Mouse (Mus musculus) stomach, embryonic 15.5 days (tissue): ENCODE data around the gene Pum1. TPM values are rescaled to one million over a fixed set of nuclear protein-coding genes. Genes with fewer than 3 reads are reported as not detected.

Experiments
- ATAC-seq: fragments of 200-750 bp; cut with Nextera tagmentation; 2 replicates; pipeline ENCODE4 v1.8.0; 2017; ENCODE audit warnings: low read depth, moderate number of reproducible peaks, moderate TSS enrichment; ENCODE audit not compliant: insufficient read depth, low FRiP score
- H3K27ac ChIP-seq: fragments of 300-500 bp; sonication (generic); 2 replicates; pipeline ENCODE4 v1.5.1; 2015; ENCODE audit warnings: mild to moderate bottlenecking, inconsistent platforms
- H3K27me3 ChIP-seq: fragments of 300-500 bp; sonication (generic); replicated peaks from 2 replicates; pipeline ENCODE4 v1.6.1; 2015; ENCODE audit warnings: inconsistent platforms
- H3K36me3 ChIP-seq: fragments of 300-500 bp; sonication (generic); 2 replicates; pipeline ENCODE4 v1.6.1; 2015; ENCODE audit warnings: inconsistent platforms
- H3K4me1 ChIP-seq: fragments of 300-500 bp; sonication (generic); 2 replicates; pipeline ENCODE4 v1.6.1; 2015; ENCODE audit warnings: inconsistent platforms
- H3K4me2 ChIP-seq: fragments of 300-500 bp; sonication (generic); 2 replicates; pipeline ENCODE4 v1.6.1; 2015; ENCODE audit warnings: mild to moderate bottlenecking, inconsistent platforms
- H3K4me3 ChIP-seq: fragments of 300-500 bp; sonication (generic); replicated peaks from 2 replicates; pipeline ENCODE4 v1.5.1; 2015; ENCODE audit warnings: inconsistent platforms
- H3K9ac ChIP-seq: fragments of 300-500 bp; sonication (generic); 2 replicates; pipeline ENCODE4 v1.6.1; 2015; ENCODE audit warnings: inconsistent platforms
- H3K9me3 ChIP-seq: fragments of 300-500 bp; sonication (generic); 2 replicates; pipeline ENCODE4 v1.6.1; 2016; ENCODE audit warnings: inconsistent platforms
- WGBS: fragments of 180-500 bp; shearing (Covaris S2); methylation state at CpG from one replicate; pipeline ENCODE4 v1.1.7; 2015; 5-methylcytosine and 5-hydroxymethylcytosine counted together
- polyA plus RNA-seq: library from polyadenylated mRNA; unstranded; fragments of >200 nt; fragmentation: Nextera tagmentation; extraction: Ambion mirVana; gene quantifications from 2 replicates; pipeline ENCODE4 v1.2.1, GENCODE M21; 2015

The Pum1 gene
- polyA plus RNA-seq, 1 experiment from 2014 or later, result 72.4 TPM

GRCm38 (mm10) chr4:130706215-130707000 is 43.3 kb downstream of the Pum1 start:
- H3K9ac ChIP-seq, result no peak overlapping the region
- H3K4me1 ChIP-seq, result no peaks in the 10 kb centered on the region
- peaks cover 3% of the 10 kb centered on the region; the same call in 1 of the 2 replicates for H3K36me3 ChIP-seq
- ATAC-seq, result peak; percentile 47; the same call in 1 of the 2 replicates
- H3K4me3 ChIP-seq, result no peak overlapping the region
- 50% methylated on average over 3 of the region's 3 CpGs for WGBS
- no peaks in the 10 kb centered on the region for H3K27me3 ChIP-seq
- no peak overlapping the region for H3K27ac ChIP-seq
- H3K9me3 ChIP-seq, result no peaks in the 10 kb centered on the region
- no peak overlapping the region for H3K4me2 ChIP-seq

- 53% methylated on average over 5 of the region's 5 CpGs for WGBS
These were observed 48.3 kb downstream of the Pum1 start for GRCm38 (mm10) chr4:130711353-130711848.

DNA sequence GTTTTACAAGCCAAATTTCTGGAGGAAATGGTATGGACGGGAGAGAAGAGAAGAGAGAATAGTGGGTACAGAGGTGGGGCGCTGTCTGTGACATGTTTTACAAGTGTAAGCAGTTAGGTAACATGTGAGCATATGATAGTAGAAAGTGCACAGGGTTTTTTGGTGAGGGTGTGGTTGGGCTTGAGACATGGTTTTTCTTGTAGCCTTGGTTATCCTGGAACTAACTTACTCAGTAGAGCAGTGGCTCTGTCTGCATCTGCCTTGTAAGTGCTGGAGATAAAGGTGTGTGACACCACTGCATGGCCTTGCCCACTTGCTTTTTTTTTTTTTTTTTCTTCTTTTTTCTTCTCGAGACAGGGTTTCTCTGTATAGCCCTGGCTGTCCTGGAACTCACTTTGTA is 49.2 kb downstream of the Pum1 start:
- H3K9me3 ChIP-seq, result no peaks in the 10 kb centered on the region
- H3K27ac ChIP-seq, result no peak overlapping the region
- WGBS, result 70% methylated on average over 3 of the region's 3 CpGs
- ATAC-seq, result peak; percentile 70; the same call in 1 of the 2 replicates
- no peak overlapping the region for H3K4me3 ChIP-seq
- no peaks in the 10 kb centered on the region for H3K36me3 ChIP-seq
- no peaks in the 10 kb centered on the region for H3K27me3 ChIP-seq
- no peak overlapping the region for H3K9ac ChIP-seq
- H3K4me1 ChIP-seq, result peaks cover 20% of the 10 kb centered on the region
- no peak overlapping the region for H3K4me2 ChIP-seq

More at GRCm38 (mm10) chr4:130711353-130711848, 48.3 kb downstream of the Pum1 start:
- no peak for ATAC-seq
- H3K4me2 ChIP-seq, result no peak overlapping the region
- H3K27me3 ChIP-seq, result no peaks in the 10 kb centered on the region
- no peak overlapping the region for H3K4me3 ChIP-seq
- H3K4me1 ChIP-seq, result peaks cover 20% of the 10 kb centered on the region
- H3K27ac ChIP-seq, result no peak overlapping the region
- H3K9ac ChIP-seq, result no peak overlapping the region
- no peaks in the 10 kb centered on the region for H3K36me3 ChIP-seq
- H3K9me3 ChIP-seq, result no peaks in the 10 kb centered on the region

DNA sequence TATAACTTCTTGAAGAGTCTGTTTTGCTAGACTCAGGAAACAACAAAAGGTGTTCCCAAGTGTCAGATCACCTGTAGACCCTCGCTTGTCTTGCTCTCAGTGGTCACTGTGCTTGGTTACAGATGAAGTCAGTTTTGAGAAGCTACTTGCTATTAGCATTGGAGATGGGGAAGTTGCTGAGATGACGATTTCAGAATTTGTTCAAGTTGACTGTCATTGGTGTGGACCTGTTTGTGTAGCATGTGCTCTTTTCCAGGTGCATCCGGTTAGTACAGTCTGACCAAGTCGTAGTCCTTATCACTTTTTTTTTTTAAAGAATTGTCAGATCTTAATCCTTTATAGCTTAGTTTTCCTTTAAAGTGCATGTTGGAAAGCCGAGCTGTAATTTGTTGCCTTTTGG is 50.3 kb downstream of the Pum1 start:
- Histone ChIP-seq H3K27ac (no peak overlapping the region), H3K4me1 (peaks cover 20% of the 10 kb centered on the region), H3K4me2 (no peak overlapping the region), H3K36me3 (no peaks in the 10 kb centered on the region), H3K27me3 (no peaks in the 10 kb centered on the region), H3K4me3 (no peak overlapping the region), H3K9me3 (no peaks in the 10 kb centered on the region), H3K9ac (no peak overlapping the region)
- no peak for ATAC-seq
- 55% methylated on average over 5 of the region's 5 CpGs for WGBS

DNA sequence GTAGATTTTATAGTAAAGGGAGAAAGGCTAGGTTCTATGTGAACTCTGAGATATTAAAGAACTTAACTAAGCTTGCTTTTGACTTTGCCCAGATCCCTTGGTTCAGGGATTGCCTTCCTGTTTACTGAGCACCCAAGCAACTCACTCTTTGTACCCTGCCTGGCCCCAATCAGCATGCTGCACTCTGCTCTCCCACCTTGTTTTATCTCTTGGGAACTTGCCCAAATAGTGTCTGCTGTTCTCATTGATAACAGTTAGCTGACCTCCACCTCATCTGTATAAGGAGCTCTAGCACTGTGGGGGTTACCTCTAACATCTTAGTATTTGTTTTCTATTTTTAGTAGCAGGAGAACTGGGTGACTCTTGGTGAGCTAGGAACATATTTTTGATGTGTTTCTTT is 52.0 kb downstream of the Pum1 start:
- Histone ChIP-seq H3K4me2 (peak overlapping the region; percentile 29; the same call in 1 of the 2 replicates), H3K9me3 (no peaks in the 10 kb centered on the region), H3K9ac (no peak overlapping the region), H3K27me3 (no peaks in the 10 kb centered on the region), H3K36me3 (0 out of 2 replicates have a peak, but pooled peaks cover 6% of the 10 kb centered on the region), H3K4me1 (peaks cover 20% of the 10 kb centered on the region), H3K4me3 (no peak overlapping the region), H3K27ac (0 out of 2 replicates have a peak overlapping the region, but pooled peaks have one; percentile 67)
- peak; percentile 98 for ATAC-seq

DNA sequence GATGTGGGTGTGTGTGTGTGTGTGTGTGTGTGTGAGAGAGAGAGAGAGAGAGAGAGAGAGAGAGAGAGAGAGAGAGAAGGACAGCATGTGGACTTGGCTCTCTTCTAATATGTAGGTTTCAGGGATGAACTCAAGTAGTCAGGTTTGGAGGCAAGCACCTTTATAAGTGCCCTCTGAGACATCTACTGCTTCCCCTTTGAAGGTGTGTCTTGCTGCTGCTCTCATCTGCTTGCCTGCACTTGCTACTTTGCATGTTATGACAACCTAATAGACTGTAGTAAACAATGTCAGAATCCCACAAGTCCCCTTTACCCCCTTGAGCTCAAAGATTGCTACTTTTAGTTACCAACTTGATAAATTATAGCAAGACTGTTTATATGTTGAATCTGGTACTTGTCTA is 52.5 kb downstream of the Pum1 start:
- H3K27ac ChIP-seq, result no peak overlapping the region
- 0 out of 2 replicates have a peak, but pooled peaks have one; percentile 49 for ATAC-seq
- peaks cover 20% of the 10 kb centered on the region for H3K4me1 ChIP-seq
- no peak overlapping the region for H3K4me3 ChIP-seq
- no peak overlapping the region for H3K9ac ChIP-seq
- H3K4me2 ChIP-seq, result no peak overlapping the region; the same call in 1 of the 2 replicates
- no peaks in the 10 kb centered on the region for H3K27me3 ChIP-seq
- no peaks in the 10 kb centered on the region for H3K9me3 ChIP-seq
- 0 out of 2 replicates have a peak, but pooled peaks cover 6% of the 10 kb centered on the region for H3K36me3 ChIP-seq

DNA sequence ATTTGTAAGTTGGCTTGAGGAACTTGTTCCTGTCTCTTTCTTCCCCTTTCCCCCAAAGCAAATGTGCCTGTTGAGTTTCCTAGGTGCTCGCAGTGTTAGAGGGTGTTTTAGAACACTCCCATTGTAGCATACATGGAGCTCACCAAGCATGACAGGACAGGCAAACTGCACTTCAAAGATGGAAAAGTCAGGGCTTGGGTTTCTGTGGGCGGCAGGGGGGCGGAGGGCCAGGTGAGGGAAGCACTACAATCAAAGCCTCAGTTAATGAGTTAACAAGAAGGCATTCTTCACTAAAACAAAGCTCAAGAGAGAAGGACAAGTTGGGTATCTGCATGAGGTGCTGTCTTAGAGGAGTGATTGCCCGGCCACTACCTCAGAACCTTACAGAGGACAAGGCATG is 56.2 kb downstream of the Pum1 start:
- Histone ChIP-seq H3K36me3 (peaks cover 10% of the 10 kb centered on the region; the same call in 1 of the 2 replicates), H3K27me3 (no peaks in the 10 kb centered on the region), H3K4me2 (no peak overlapping the region), H3K27ac (no peak overlapping the region), H3K9ac (no peak overlapping the region), H3K4me3 (no peak overlapping the region), H3K9me3 (no peaks in the 10 kb centered on the region), H3K4me1 (peaks cover 16% of the 10 kb centered on the region; the same call in 1 of the 2 replicates)
- WGBS, result 82% methylated on average over 4 of the region's 4 CpGs
- ATAC-seq, result no peak

- H3K27ac ChIP-seq, result no peak overlapping the region
- peaks cover 13% of the 10 kb centered on the region; the same call in 1 of the 2 replicates for H3K36me3 ChIP-seq
- WGBS, result 17% methylated on average over 1 of the region's 1 CpGs
- H3K4me1 ChIP-seq, result peaks cover 5% of the 10 kb centered on the region; the same call in 1 of the 2 replicates
- no peak overlapping the region for H3K4me2 ChIP-seq
- H3K4me3 ChIP-seq, result no peak overlapping the region
- no peaks in the 10 kb centered on the region for H3K27me3 ChIP-seq
- no peak overlapping the region for H3K9ac ChIP-seq
- peak; percentile 53; the same call in 1 of the 2 replicates for ATAC-seq
- no peaks in the 10 kb centered on the region for H3K9me3 ChIP-seq
These were observed 59.5 kb downstream of the Pum1 start for GRCm38 (mm10) chr4:130722607-130723006.

GRCm38 (mm10) chr4:130726118-130726517 is 63.0 kb downstream of the Pum1 start:
- no peak overlapping the region for H3K9ac ChIP-seq
- no peaks in the 10 kb centered on the region for H3K9me3 ChIP-seq
- H3K4me2 ChIP-seq, result no peak overlapping the region
- H3K4me1 ChIP-seq, result 0 out of 2 replicates have a peak, but pooled peaks cover 5% of the 10 kb centered on the region
- H3K27me3 ChIP-seq, result no peaks in the 10 kb centered on the region
- peaks cover 11% of the 10 kb centered on the region; the same call in 1 of the 2 replicates for H3K36me3 ChIP-seq
- no peak for ATAC-seq
- H3K4me3 ChIP-seq, result no peak overlapping the region
- H3K27ac ChIP-seq, result no peak overlapping the region
- 57% methylated on average over 3 of the region's 3 CpGs for WGBS

- H3K4me2 ChIP-seq, result no peak overlapping the region
- WGBS, result 61% methylated on average over 4 of the region's 4 CpGs
- H3K27ac ChIP-seq, result no peak overlapping the region
- H3K4me1 ChIP-seq, result no peaks in the 10 kb centered on the region
- H3K27me3 ChIP-seq, result no peaks in the 10 kb centered on the region
- H3K9me3 ChIP-seq, result no peaks in the 10 kb centered on the region
- ATAC-seq, result no peak
- H3K4me3 ChIP-seq, result no peak overlapping the region
- peaks cover 5% of the 10 kb centered on the region; the same call in 1 of the 2 replicates for H3K36me3 ChIP-seq
- H3K9ac ChIP-seq, result no peak overlapping the region
These were observed 72.8 kb downstream of the Pum1 start for GRCm38 (mm10) chr4:130735957-130736356.

DNA sequence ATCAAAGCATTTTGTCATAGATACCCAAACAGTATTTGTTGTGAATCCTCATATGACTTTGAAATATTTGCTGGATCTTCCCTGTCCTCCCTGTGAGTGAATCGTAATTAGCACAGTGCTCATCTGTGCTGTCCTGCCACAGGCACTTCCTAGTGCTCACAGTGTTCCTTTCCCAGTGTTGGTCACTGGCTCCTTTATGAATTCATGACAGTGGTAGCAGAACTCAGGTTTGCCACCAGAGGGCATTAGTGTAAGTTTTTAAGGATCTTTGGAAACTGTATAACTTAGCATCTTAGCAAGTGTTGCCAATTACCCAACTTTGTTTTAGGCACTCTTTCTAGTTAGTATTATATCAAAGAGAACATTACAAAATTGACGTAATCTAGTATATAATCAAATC is 75.4 kb downstream of the Pum1 start:
- Histone ChIP-seq H3K4me2 (no peak overlapping the region), H3K4me1 (no peaks in the 10 kb centered on the region), H3K36me3 (peaks cover 12% of the 10 kb centered on the region), H3K9ac (no peak overlapping the region), H3K27ac (no peak overlapping the region), H3K27me3 (no peaks in the 10 kb centered on the region), H3K9me3 (no peaks in the 10 kb centered on the region), H3K4me3 (no peak overlapping the region)
- no peak for ATAC-seq
- WGBS, result 71% methylated on average over 2 of the region's 2 CpGs

DNA sequence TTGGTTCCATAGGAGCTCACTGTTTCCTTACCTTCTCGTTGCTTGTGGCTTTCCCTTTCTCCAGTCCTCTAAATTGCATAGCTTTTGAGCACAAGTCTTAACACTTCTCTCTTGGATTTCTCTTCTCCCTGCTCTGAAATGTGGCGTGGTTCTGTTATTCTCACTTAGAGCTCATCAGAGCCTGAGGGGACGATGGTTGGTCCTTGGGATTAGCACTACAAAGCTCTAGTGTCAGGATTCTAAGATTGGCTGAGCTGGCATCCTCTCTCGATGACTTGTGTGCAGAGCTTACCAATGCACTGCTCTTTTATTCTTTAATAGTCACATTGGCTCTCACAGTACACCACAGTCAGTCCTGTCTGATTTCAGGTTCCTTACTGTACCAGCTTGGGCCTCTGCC is 80.9 kb downstream of the Pum1 start:
- Histone ChIP-seq H3K9me3 (no peaks in the 10 kb centered on the region), H3K36me3 (peaks cover 56% of the 10 kb centered on the region), H3K27ac (no peak overlapping the region), H3K4me1 (peaks cover 2% of the 10 kb centered on the region; the same call in 1 of the 2 replicates), H3K4me3 (no peak overlapping the region), H3K4me2 (no peak overlapping the region), H3K9ac (no peak overlapping the region), H3K27me3 (no peaks in the 10 kb centered on the region)
- ATAC-seq, result no peak
- WGBS, result 85% methylated on average over 4 of the region's 4 CpGs
